Mouse (Mus musculus): ENCODE data around the gene Hsd17b11. TPM values are rescaled to one million over a fixed set of nuclear protein-coding genes. Genes with fewer than 3 reads are reported as not detected.
"Not testable (repeated sequence)": the region's sequence is repeated elsewhere in the genome, so short reads cannot be mapped to it uniquely, and the experiment has no call there.

Hsd17b11 gene
- polyA plus RNA-seq, 1 experiment: 0.02 TPM

DNA sequence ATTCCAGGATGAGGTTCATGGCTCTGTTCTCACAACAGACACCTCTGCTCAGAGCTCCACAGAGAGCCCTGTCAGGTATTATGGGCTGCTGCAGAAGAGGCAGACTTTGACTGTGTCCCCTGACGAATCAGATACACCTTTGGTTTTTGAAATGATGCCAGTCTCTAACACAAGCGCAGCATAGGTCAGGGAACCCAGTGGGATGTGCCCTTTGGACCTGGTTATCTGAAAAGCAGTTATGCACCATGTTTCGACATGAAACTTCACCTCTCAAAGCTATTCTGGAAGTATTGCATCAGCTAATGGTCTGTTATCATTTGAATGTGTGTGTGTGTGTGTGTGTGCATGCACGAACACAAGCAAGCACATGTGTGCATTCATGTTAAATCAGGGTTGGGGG lies 44.4 kb downstream of the Hsd17b11 start, which contains the start of gene Hsd17b13:
TSS of gene Hsd17b13 (minus strand) at position 114 of the 400 bp plus-strand sequence.
- no peak for TF ChIP-seq GATA1 (IDR thresholded peaks at IDR 0.05; ENCODE audit: low read length)
- TF ChIP-seq TAL1 (IDR thresholded peaks at IDR 0.05; ENCODE audit: low read length): no peak
- Histone ChIP-seq H3K27me3 (ENCODE audit: control insufficient read depth) (peaks cover 11% of the 10 kb centered on the region), H3K4me1 (ENCODE audit: control insufficient read depth) (no peaks in the 10 kb centered on the region), H3K36me3 (ENCODE audit: control insufficient read depth) (no peaks in the 10 kb centered on the region), H3K9me3 (ENCODE audit: control insufficient read depth, low read length) (no peaks in the 10 kb centered on the region), H3K4me3 (replicated peaks) (no peak within 1 kb of the TSS)

- TF ChIP-seq GATA1 (IDR thresholded peaks at IDR 0.05; ENCODE audit: low read length) (no peak), TAL1 (IDR thresholded peaks at IDR 0.05; ENCODE audit: low read length) (no peak)
These were observed 46.0 kb downstream of the Hsd17b11 start for GRCm38 (mm10) chr5:103975736-103976135.

DNA sequence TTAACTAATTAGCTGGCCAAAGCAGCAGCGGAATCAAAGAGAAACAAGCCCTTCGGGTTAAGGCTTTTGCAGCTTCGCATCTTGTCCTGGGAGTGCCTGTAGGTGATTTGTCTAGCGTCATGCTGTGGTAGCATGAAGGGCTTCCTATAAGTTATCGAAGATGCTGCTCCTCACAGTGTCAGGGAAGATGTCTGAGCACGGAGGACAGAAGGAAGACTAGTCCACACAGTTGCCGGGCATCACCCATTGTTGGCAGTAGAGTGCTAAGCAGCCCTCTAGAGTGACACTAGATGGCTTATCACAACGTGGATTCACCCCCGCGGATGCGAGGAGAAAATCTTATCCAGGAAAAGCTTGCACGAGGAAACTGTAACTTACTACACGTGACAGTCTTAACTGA lies 48.9 kb downstream of the Hsd17b11 start:
- H3K9me3 ChIP-seq (ENCODE audit: control insufficient read depth, low read length): no peaks in the 10 kb centered on the region
- H3K4me1 ChIP-seq (ENCODE audit: control insufficient read depth): no peaks in the 10 kb centered on the region
- TF ChIP-seq TAL1 (IDR thresholded peaks at IDR 0.05; ENCODE audit: low read length): no peak
- no peak for TF ChIP-seq GATA1 (IDR thresholded peaks at IDR 0.05; ENCODE audit: low read length)
- no peak overlapping the region for H3K4me3 ChIP-seq (replicated peaks)
- no peaks in the 10 kb centered on the region for H3K36me3 ChIP-seq (ENCODE audit: control insufficient read depth)
- peaks cover 13% of the 10 kb centered on the region for H3K27me3 ChIP-seq (ENCODE audit: control insufficient read depth)

More at GRCm38 (mm10) chr5:103975736-103976135, 46.0 kb downstream of the Hsd17b11 start:
- no peaks in the 10 kb centered on the region for H3K4me1 ChIP-seq (ENCODE audit: control insufficient read depth)
- no peaks in the 10 kb centered on the region for H3K9me3 ChIP-seq (ENCODE audit: control insufficient read depth, low read length)
- no peak overlapping the region for H3K4me3 ChIP-seq (replicated peaks)
- H3K27me3 ChIP-seq (ENCODE audit: control insufficient read depth): peaks cover 13% of the 10 kb centered on the region
- H3K36me3 ChIP-seq (ENCODE audit: control insufficient read depth): no peaks in the 10 kb centered on the region

- Histone ChIP-seq H3K36me3 (ENCODE audit: control insufficient read depth) (no peaks in the 10 kb centered on the region), H3K4me1 (ENCODE audit: control insufficient read depth) (no peaks in the 10 kb centered on the region), H3K27me3 (ENCODE audit: control insufficient read depth) (peaks cover 13% of the 10 kb centered on the region), H3K4me3 (replicated peaks) (no peak overlapping the region), H3K9me3 (ENCODE audit: control insufficient read depth, low read length) (no peaks in the 10 kb centered on the region)
- no peak for TF ChIP-seq TAL1 (IDR thresholded peaks at IDR 0.05; ENCODE audit: low read length)
- TF ChIP-seq GATA1 (IDR thresholded peaks at IDR 0.05; ENCODE audit: low read length): no peak
These were observed 49.3 kb downstream of the Hsd17b11 start for GRCm38 (mm10) chr5:103972379-103972778.

DNA sequence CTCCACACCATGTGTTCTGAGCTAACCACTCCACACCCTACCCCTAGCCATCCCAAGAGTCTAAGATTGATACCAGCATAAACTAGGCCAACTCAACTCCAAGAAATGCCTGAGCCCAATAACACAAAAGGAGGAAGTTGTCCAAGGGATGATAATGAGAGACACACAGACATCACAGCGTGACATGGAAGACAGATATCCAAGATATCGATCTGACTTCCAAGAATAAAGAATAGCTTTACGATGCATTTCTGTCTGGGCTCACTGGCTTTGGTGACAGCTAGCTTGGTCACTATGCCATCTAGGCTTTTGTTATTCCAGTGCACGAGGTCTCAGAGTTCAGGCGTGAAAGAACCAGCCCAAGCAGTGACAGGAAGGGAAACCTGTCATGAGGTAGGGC lies 50.7 kb downstream of the Hsd17b11 start:
- Histone ChIP-seq H3K27me3 (ENCODE audit: control insufficient read depth) (peaks cover 13% of the 10 kb centered on the region), H3K9me3 (ENCODE audit: control insufficient read depth, low read length) (no peaks in the 10 kb centered on the region), H3K4me3 (replicated peaks) (no peak overlapping the region), H3K4me1 (ENCODE audit: control insufficient read depth) (no peaks in the 10 kb centered on the region), H3K36me3 (ENCODE audit: control insufficient read depth) (no peaks in the 10 kb centered on the region)
- TF ChIP-seq GATA1 (IDR thresholded peaks at IDR 0.05; ENCODE audit: low read length) (no peak), TAL1 (IDR thresholded peaks at IDR 0.05; ENCODE audit: low read length) (no peak)

DNA sequence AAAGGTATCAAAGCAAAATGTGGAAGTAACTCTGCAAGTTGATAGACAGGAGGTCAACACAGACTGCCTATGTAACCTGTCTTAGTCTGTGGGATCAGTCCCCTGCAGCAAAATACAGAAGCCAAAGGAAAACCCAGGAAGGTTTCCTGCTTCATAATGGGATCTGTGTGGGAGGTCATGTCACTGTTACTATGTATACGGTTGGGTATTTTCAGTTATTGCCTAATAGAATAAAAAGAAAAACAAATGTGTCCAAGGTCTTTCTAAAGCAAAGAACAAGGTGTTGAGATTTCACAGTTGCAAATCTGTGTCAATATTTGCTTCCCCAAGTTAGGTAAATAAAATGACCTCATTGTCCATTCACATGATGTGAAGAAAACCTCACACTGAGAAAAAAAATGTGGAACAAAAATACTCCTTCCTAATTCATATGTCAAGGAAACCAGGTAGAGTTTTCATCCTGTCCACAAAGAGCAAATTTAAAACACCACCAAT lies 58.7 kb downstream of the Hsd17b11 start:
- TF ChIP-seq TAL1 (IDR thresholded peaks at IDR 0.05; ENCODE audit: low read length): no peak
- no peak for TF ChIP-seq GATA1 (IDR thresholded peaks at IDR 0.05; ENCODE audit: low read length)
- Histone ChIP-seq H3K36me3 (ENCODE audit: control insufficient read depth) (no peaks in the 10 kb centered on the region), H3K9me3 (ENCODE audit: control insufficient read depth, low read length) (no peaks in the 10 kb centered on the region), H3K27me3 (ENCODE audit: control insufficient read depth) (no peaks in the 10 kb centered on the region), H3K4me3 (replicated peaks) (no peak overlapping the region), H3K4me1 (ENCODE audit: control insufficient read depth) (no peaks in the 10 kb centered on the region)

- H3K4me1 ChIP-seq (ENCODE audit: control insufficient read depth): no peaks in the 10 kb centered on the region
- H3K9me3 ChIP-seq (ENCODE audit: control insufficient read depth, low read length): peaks cover 5% of the 10 kb centered on the region; the same call in 1 of the 2 replicates
- H3K27me3 ChIP-seq (ENCODE audit: control insufficient read depth): no peaks in the 10 kb centered on the region
- no peaks in the 10 kb centered on the region for H3K36me3 ChIP-seq (ENCODE audit: control insufficient read depth)
- TF ChIP-seq GATA1 (IDR thresholded peaks at IDR 0.05; ENCODE audit: low read length): no peak
- TF ChIP-seq TAL1 (IDR thresholded peaks at IDR 0.05; ENCODE audit: low read length): no peak
- H3K4me3 ChIP-seq (replicated peaks): no peak overlapping the region
These were observed 67.1 kb downstream of the Hsd17b11 start for GRCm38 (mm10) chr5:103954638-103955037.

DNA sequence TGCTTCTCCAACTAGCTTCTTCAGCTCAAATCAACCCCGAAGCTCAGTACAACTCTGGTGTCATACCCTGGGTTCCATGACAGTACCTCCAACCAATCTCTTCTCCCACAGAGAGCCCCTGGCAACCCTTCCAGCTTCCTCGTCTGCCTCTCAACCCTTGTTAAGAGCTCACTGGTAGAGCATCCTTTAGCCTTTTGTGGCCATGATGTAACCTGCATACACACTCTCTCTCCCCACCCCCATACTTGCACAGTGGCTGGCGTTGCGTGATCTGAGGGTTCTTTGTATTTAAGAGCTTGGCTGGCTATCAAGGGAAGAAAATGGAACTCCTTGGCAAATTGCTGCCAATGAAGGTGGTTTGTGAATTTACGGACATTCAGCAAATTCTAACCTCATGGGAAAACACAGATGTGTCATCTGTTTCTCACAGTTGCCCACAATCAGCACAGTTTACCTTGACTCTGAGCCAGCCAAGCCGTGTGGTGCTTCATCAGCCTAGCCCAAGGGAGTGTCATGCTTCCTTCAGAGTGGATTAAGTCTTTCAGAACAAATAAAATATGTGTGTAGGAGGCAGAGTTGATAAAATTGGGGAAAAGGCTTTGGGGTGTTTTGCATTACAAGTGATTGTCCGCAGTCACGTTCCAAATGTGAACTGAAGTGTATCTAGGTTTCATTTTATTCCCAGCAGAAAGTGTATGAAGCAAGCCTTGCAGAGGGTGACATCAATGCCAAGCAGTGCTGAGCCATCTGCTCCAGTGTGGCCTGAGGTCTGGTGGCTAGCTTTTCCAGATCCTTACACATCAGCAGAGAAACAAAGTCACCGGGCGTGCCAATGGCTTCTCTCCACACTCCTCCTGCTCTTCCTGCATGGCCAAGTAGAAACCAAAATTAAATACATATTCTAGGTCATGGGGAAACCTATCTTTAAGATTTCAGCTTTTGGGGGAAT lies 68.3 kb downstream of the Hsd17b11 start:
- H3K27me3 ChIP-seq (ENCODE audit: control insufficient read depth): no peaks in the 10 kb centered on the region
- TF ChIP-seq GATA1 (IDR thresholded peaks at IDR 0.05; ENCODE audit: low read length) (no peak), TAL1 (IDR thresholded peaks at IDR 0.05; ENCODE audit: low read length) (no peak)
- peaks cover 5% of the 10 kb centered on the region; the same call in 1 of the 2 replicates for H3K9me3 ChIP-seq (ENCODE audit: control insufficient read depth, low read length)
- H3K36me3 ChIP-seq (ENCODE audit: control insufficient read depth): no peaks in the 10 kb centered on the region
- H3K4me3 ChIP-seq (replicated peaks): no peak overlapping the region
- H3K4me1 ChIP-seq (ENCODE audit: control insufficient read depth): no peaks in the 10 kb centered on the region

DNA sequence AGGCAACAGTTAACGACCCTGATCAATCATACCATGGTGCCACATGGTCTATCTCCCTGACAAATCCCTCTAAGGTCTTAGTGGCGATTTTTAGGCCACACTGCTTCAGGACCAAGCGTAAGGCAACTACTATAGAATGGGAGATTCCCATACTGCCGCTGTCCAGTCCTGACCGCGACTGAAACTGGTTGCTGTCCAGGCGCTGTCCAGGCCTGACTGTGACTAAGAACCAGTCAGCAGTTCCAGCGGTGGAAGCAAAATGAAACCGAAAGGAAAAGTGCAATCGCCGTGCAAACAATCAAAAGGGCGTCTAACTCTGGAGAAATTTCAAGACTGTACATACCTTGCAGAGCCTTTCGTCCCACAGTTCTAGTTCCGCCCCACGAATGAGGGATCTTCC lies 71.6 kb downstream of the Hsd17b11 start:
- not testable (repeated sequence) for H3K4me3 ChIP-seq (replicated peaks); H3K36me3 ChIP-seq (ENCODE audit: control insufficient read depth); H3K27me3 ChIP-seq (ENCODE audit: control insufficient read depth); H3K9me3 ChIP-seq (ENCODE audit: control insufficient read depth, low read length); H3K4me1 ChIP-seq (ENCODE audit: control insufficient read depth)
